7 mouse cellular contexts compared by ENCODE assay signal in genomic region chr13:8870160-8870509, GRCm38 (mm10). TPM values are rescaled to one million over a fixed set of nuclear protein-coding genes. Genes with fewer than 3 reads are reported as not detected.
DNase-seq lines count a peak whose midpoint lies in the region; ATAC-seq and TF ChIP-seq lines count a peak whose summit lies in the region.

No protein-coding gene starts in this region.

- WGBS in embryonic facial prominence, embryonic 12.5 days, result 5% methylated on average over 9 of the region's 9 CpGs
- 4% methylated on average over 9 of the region's 9 CpGs for WGBS in intestine, postnatal 0 days
- 6% methylated on average over 9 of the region's 9 CpGs for WGBS in neural tube, embryonic 14.5 days

- H3K4me2 ChIP-seq in embryonic facial prominence, embryonic 12.5 days (replicated peaks), result peak overlapping the region; percentile 59
- peak overlapping the region; percentile 84 for H3K4me2 ChIP-seq in intestine, postnatal 0 days (replicated peaks; ENCODE audit: low read depth)
- peak overlapping the region; percentile 81 for H3K4me2 ChIP-seq in neural tube, embryonic 14.5 days (ENCODE audit: low read depth, low read length)

- no peak for DNase-seq in testis, postnatal 10 days (ENCODE audit: low spot score)
- DNase-seq in ovary, postnatal 36 days (ENCODE audit: low spot score), result no peak
- no peak for DNase-seq in cerebellum, adult 9-10 months

- TF ChIP-seq CTCF in testis, adult 2 months (IDR thresholded peaks at IDR 0.05; ENCODE audit: control insufficient read depth, insufficient read depth, insufficient replicate concordance, low read depth, low read length), result no peak
- TF ChIP-seq CTCF in intestine, postnatal 0 days (IDR thresholded peaks at IDR 0.05; ENCODE audit: low read depth), result no peak

- no peaks in the 10 kb centered on the region for H3K27me3 ChIP-seq in testis, adult 2 months (ENCODE audit: control insufficient read depth, insufficient read depth, low read length)
- no peaks in the 10 kb centered on the region for H3K27me3 ChIP-seq in embryonic facial prominence, embryonic 12.5 days
- H3K27me3 ChIP-seq in intestine, postnatal 0 days (replicated peaks; ENCODE audit: control insufficient read depth, insufficient read depth, low read length), result no peaks in the 10 kb centered on the region
- no peaks in the 10 kb centered on the region for H3K27me3 ChIP-seq in neural tube, embryonic 14.5 days (ENCODE audit: control insufficient read depth, insufficient read depth, low read length)

- H3K4me1 ChIP-seq in testis, adult 2 months (ENCODE audit: control insufficient read depth, insufficient read depth, low read length), result no peaks in the 10 kb centered on the region
- peaks cover 7% of the 10 kb centered on the region for H3K4me1 ChIP-seq in embryonic facial prominence, embryonic 12.5 days
- H3K4me1 ChIP-seq in intestine, postnatal 0 days (replicated peaks; ENCODE audit: control insufficient read depth, insufficient read depth, low read length), result no peaks in the 10 kb centered on the region; the same call in 1 of the 2 replicates
- peaks cover 15% of the 10 kb centered on the region for H3K4me1 ChIP-seq in neural tube, embryonic 14.5 days (ENCODE audit: control insufficient read depth, insufficient read depth, low read length)

- no peaks in the 10 kb centered on the region for H3K36me3 ChIP-seq in testis, adult 2 months (ENCODE audit: control insufficient read depth, insufficient read depth, low read length)
- H3K36me3 ChIP-seq in embryonic facial prominence, embryonic 12.5 days, result 0 out of 2 replicates have a peak, but pooled peaks cover 6% of the 10 kb centered on the region
- no peaks in the 10 kb centered on the region for H3K36me3 ChIP-seq in intestine, postnatal 0 days (ENCODE audit: control insufficient read depth, insufficient read depth)
- H3K36me3 ChIP-seq in neural tube, embryonic 14.5 days (ENCODE audit: control insufficient read depth, insufficient read depth, low read length), result no peaks in the 10 kb centered on the region

- TF ChIP-seq POLR2A in testis, adult 2 months (IDR thresholded peaks at IDR 0.05; ENCODE audit: control insufficient read depth, low read depth, low read length), result no peak

- peak overlapping the region; percentile 96 for H3K27ac ChIP-seq in testis, adult 2 months (ENCODE audit: control insufficient read depth, insufficient read depth, low read depth, low read length)
- H3K27ac ChIP-seq in embryonic facial prominence, embryonic 12.5 days, result peak overlapping the region; percentile 95
- peak overlapping the region; percentile 91 for H3K27ac ChIP-seq in intestine, postnatal 0 days (ENCODE audit: low read depth, low read length)
- peak overlapping the region; percentile 90 for H3K27ac ChIP-seq in neural tube, embryonic 14.5 days (ENCODE audit: low read depth, low read length)

- H3K9me3 ChIP-seq in embryonic facial prominence, embryonic 12.5 days, result no peaks in the 10 kb centered on the region
- no peaks in the 10 kb centered on the region for H3K9me3 ChIP-seq in intestine, postnatal 0 days (ENCODE audit: control insufficient read depth)
- H3K9me3 ChIP-seq in neural tube, embryonic 14.5 days (ENCODE audit: control insufficient read depth, low read length), result no peaks in the 10 kb centered on the region

- ATAC-seq in embryonic facial prominence, embryonic 12.5 days (ENCODE audit: insufficient number of reproducible peaks, insufficient read depth, low FRiP score, low TSS enrichment), result no peak
- ATAC-seq in intestine, postnatal 0 days, result no peak
- no peak for ATAC-seq in neural tube, embryonic 14.5 days (ENCODE audit: low read depth)

- H3K4me3 ChIP-seq in testis, adult 2 months (ENCODE audit: control insufficient read depth, low read depth, low read length), result peak overlapping the region; percentile 89
- H3K4me3 ChIP-seq in embryonic facial prominence, embryonic 12.5 days, result peak overlapping the region; percentile 87
- H3K4me3 ChIP-seq in intestine, postnatal 0 days (ENCODE audit: low read depth, low read length), result peak overlapping the region; percentile 88
- peak overlapping the region; percentile 82 for H3K4me3 ChIP-seq in neural tube, embryonic 14.5 days (ENCODE audit: low read depth, low read length)

- H3K9ac ChIP-seq in embryonic facial prominence, embryonic 12.5 days, result peak overlapping the region; percentile 81
- H3K9ac ChIP-seq in intestine, postnatal 0 days (ENCODE audit: low read depth, low read length), result peak overlapping the region; percentile 69
- H3K9ac ChIP-seq in neural tube, embryonic 14.5 days (replicated peaks; ENCODE audit: low read depth, low read length), result peak overlapping the region; percentile 83

RNA-seq across cellular contexts. Expression of gene Wdr37, which starts 1.6 kb away (rescaled TPM):
- 28.7 and 39.0 TPM in 2 replicates for polyA plus RNA-seq in testis, adult 2 months (2012; rRNA removed)
- polyA plus RNA-seq in embryonic facial prominence, embryonic 12.5 days (2016; fragmentation: Nextera tagmentation; extraction: Ambion mirVana), result 32.0 and 32.3 TPM in 2 replicates
- polyA plus RNA-seq in intestine, postnatal 0 days (2015; fragmentation: Nextera tagmentation; extraction: Ambion mirVana), result 7.7 and 8.0 TPM in 2 replicates
- polyA plus RNA-seq in neural tube, embryonic 14.5 days (2014; fragmentation: Nextera tagmentation; extraction: Ambion mirVana), result 70.8 and 75.0 TPM in 2 replicates

RNA-seq across cellular contexts. Expression of gene Idi1, which starts 15.2 kb away (rescaled TPM):
- polyA plus RNA-seq in testis, adult 2 months (2012; rRNA removed), result 15.8 and 22.6 TPM in 2 replicates
- 66.8 and 83.4 TPM in 2 replicates for polyA plus RNA-seq in embryonic facial prominence, embryonic 12.5 days (2016; fragmentation: Nextera tagmentation; extraction: Ambion mirVana)
- 27.6 and 30.9 TPM in 2 replicates for polyA plus RNA-seq in intestine, postnatal 0 days (2015; fragmentation: Nextera tagmentation; extraction: Ambion mirVana)
- polyA plus RNA-seq in neural tube, embryonic 14.5 days (2014; fragmentation: Nextera tagmentation; extraction: Ambion mirVana), result 99.5 and 102 TPM in 2 replicates
